Mouse (Mus musculus) limb, embryonic 11.5 days (tissue): ENCODE results near the gene Ccl20. TPM values are rescaled to one million over a fixed set of nuclear protein-coding genes. Genes with fewer than 3 reads are reported as not detected.

ENCODE experiments used
- ATAC-seq: fragments of 200-750 bp; cut with Nextera tagmentation; 2 replicates; pipeline ENCODE4 v1.8.0; 2017; ENCODE audit warnings: low read depth; ENCODE audit not compliant: insufficient number of reproducible peaks, low FRiP score, low TSS enrichment
- DNase-seq: peaks from one replicate; pipeline ENCODE4 v3.0.0-alpha.2; 2015; ENCODE audit warnings: low spot score
- H3K27ac ChIP-seq: fragments of 300-500 bp; sonication (generic); replicated peaks from 2 replicates; pipeline ENCODE4 v1.5.1; 2014; ENCODE audit warnings: low read depth, mild to moderate bottlenecking, low read length
- H3K27me3 ChIP-seq: fragments of 300-500 bp; sonication (generic); 2 replicates; pipeline ENCODE4 v1.6.1; 2014; ENCODE audit warnings: mild to moderate bottlenecking, low read length, mixed read lengths; ENCODE audit not compliant: control insufficient read depth, insufficient read depth
- H3K36me3 ChIP-seq: fragments of 300-500 bp; sonication (generic); 2 replicates; pipeline ENCODE4 v1.6.1; 2014; ENCODE audit warnings: mild to moderate bottlenecking, low read length, moderate library complexity, mixed read lengths; ENCODE audit not compliant: control insufficient read depth, insufficient read depth
- H3K4me1 ChIP-seq: fragments of 300-500 bp; sonication (generic); 2 replicates; pipeline ENCODE4 v1.6.1; 2014; ENCODE audit warnings: low read length, mixed read lengths; ENCODE audit not compliant: control insufficient read depth, insufficient read depth
- H3K4me2 ChIP-seq: fragments of 300-500 bp; sonication (generic); 2 replicates; pipeline ENCODE4 v1.6.1; 2014; ENCODE audit warnings: low read depth, mild to moderate bottlenecking, moderate library complexity; ENCODE audit not compliant: severe bottlenecking
- H3K4me3 ChIP-seq: fragments of 300-500 bp; sonication (generic); 2 replicates; pipeline ENCODE4 v1.5.1; 2014; ENCODE audit warnings: low read depth, low read length
- H3K9ac ChIP-seq: fragments of 300-500 bp; sonication (generic); 2 replicates; pipeline ENCODE4 v1.6.1; 2014; ENCODE audit warnings: mild to moderate bottlenecking, low read length
- H3K9me3 ChIP-seq: fragments of 300-500 bp; sonication (generic); 2 replicates; pipeline ENCODE4 v1.6.1; 2016; ENCODE audit warnings: low read length; ENCODE audit not compliant: control insufficient read depth
- WGBS: fragments of 180-500 bp; shearing (Covaris S2); extraction: QIAGEN DNeasy Blood & Tissue Kit; methylation state at CpG from one replicate; pipeline ENCODE4 v1.1.7; 2014; 5-methylcytosine and 5-hydroxymethylcytosine counted together
- polyA plus RNA-seq: library from polyadenylated mRNA; unstranded; fragments of >200 nt; fragmentation: Nextera tagmentation; extraction: Ambion mirVana; gene quantifications from 2 replicates; pipeline ENCODE4 v1.2.1, GENCODE M21; 2014

Gene Ccl20
- polyA plus RNA-seq, 1 experiment from 2014 or later, result not detected

DNA sequence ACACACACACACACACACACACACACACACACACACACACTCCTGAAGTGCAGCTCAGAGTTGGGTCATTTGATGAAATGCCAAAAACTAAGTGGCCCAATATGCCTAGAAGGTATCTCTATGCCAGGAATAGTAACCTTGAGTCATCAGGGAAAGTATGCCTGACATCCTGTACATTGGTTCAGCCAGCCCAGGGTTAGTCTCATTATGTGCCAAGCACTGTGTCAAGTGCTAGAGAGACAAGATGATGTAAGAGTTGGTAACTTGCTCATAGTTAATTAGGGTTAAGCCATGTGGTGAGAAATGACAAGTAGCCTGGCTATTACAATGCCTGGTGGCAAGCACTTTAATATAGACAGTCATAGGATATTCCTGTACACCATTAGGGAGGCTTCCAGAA lies 3.3 kb downstream of the Ccl20 start:
- H3K27ac ChIP-seq, result no peak overlapping the region
- no peaks in the 10 kb centered on the region for H3K9me3 ChIP-seq
- no peak for DNase-seq
- H3K9ac ChIP-seq, result no peak overlapping the region
- H3K4me2 ChIP-seq, result no peak overlapping the region
- ATAC-seq, result no peak
- H3K4me3 ChIP-seq, result no peak overlapping the region
- H3K27me3 ChIP-seq, result no peaks in the 10 kb centered on the region
- H3K36me3 ChIP-seq, result no peaks in the 10 kb centered on the region
- H3K4me1 ChIP-seq, result no peaks in the 10 kb centered on the region

- Histone ChIP-seq H3K36me3 (no peaks in the 10 kb centered on the region), H3K27ac (no peak overlapping the region), H3K4me3 (no peak overlapping the region), H3K4me1 (no peaks in the 10 kb centered on the region), H3K9me3 (no peaks in the 10 kb centered on the region), H3K27me3 (no peaks in the 10 kb centered on the region), H3K4me2 (no peak overlapping the region), H3K9ac (no peak overlapping the region)
- DNase-seq (no peak), ATAC-seq (no peak)
- 83% methylated on average over 3 of the region's 3 CpGs for WGBS
Measured at GRCm38 (mm10) chr1:83120312-83120711, 3.7 kb downstream of the Ccl20 start.

GRCm38 (mm10) chr1:83123201-83123600 lies 6.6 kb downstream of the Ccl20 start:
- 97% methylated on average over 2 of the region's 2 CpGs for WGBS
- H3K36me3 ChIP-seq, result no peaks in the 10 kb centered on the region
- no peaks in the 10 kb centered on the region for H3K9me3 ChIP-seq
- H3K4me1 ChIP-seq, result no peaks in the 10 kb centered on the region
- no peak overlapping the region for H3K9ac ChIP-seq
- H3K4me3 ChIP-seq, result no peak overlapping the region
- DNase-seq (no peak), ATAC-seq (no peak)
- H3K27ac ChIP-seq, result no peak overlapping the region
- no peaks in the 10 kb centered on the region for H3K27me3 ChIP-seq
- no peak overlapping the region for H3K4me2 ChIP-seq

DNA sequence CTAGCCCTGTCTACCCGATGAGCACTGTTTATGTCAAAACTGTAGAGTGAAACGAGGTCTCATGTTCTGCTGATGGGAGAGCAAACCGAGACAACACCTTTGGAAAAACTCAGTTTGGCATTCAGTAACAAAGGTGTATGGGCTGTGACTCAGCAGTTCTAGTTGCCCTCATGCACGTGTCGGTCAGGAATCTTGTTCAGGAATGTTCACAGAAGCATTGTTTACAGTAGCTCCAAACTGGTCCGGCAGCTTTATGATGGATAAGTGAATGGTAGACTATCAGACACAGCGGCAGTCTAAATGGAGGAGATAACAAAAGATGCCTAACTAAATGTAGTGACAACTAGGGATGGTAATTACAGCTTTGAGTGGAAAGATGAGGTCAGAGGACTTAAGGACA lies 19.3 kb downstream of the Ccl20 start:
- no peak overlapping the region for H3K27ac ChIP-seq
- no peak overlapping the region for H3K4me3 ChIP-seq
- no peak overlapping the region for H3K4me2 ChIP-seq
- WGBS, result 81% methylated on average over 7 of the region's 7 CpGs
- H3K9ac ChIP-seq, result no peak overlapping the region
- H3K36me3 ChIP-seq, result no peaks in the 10 kb centered on the region
- no peaks in the 10 kb centered on the region for H3K9me3 ChIP-seq
- no peak for ATAC-seq
- H3K4me1 ChIP-seq, result no peaks in the 10 kb centered on the region
- no peaks in the 10 kb centered on the region for H3K27me3 ChIP-seq
- no peak for DNase-seq

- WGBS, result 81% methylated on average over 8 of the region's 8 CpGs
- DNase-seq (no peak), ATAC-seq (no peak)
Measured at GRCm38 (mm10) chr1:83137847-83138246, 21.3 kb downstream of the Ccl20 start.

GRCm38 (mm10) chr1:83138721-83139120 lies 22.2 kb downstream of the Ccl20 start:
- DNase-seq (no peak), ATAC-seq (no peak)
- H3K36me3 ChIP-seq, result no peaks in the 10 kb centered on the region
- no peaks in the 10 kb centered on the region for H3K9me3 ChIP-seq
- H3K4me2 ChIP-seq, result no peak overlapping the region
- no peak overlapping the region for H3K9ac ChIP-seq
- no peak overlapping the region for H3K4me3 ChIP-seq
- no peaks in the 10 kb centered on the region for H3K27me3 ChIP-seq
- H3K4me1 ChIP-seq, result no peaks in the 10 kb centered on the region
- no peak overlapping the region for H3K27ac ChIP-seq
- WGBS, result 88% methylated on average over 6 of the region's 6 CpGs

More at GRCm38 (mm10) chr1:83137847-83138246, 21.3 kb downstream of the Ccl20 start:
- Histone ChIP-seq H3K27me3 (no peaks in the 10 kb centered on the region), H3K9ac (no peak overlapping the region), H3K4me1 (no peaks in the 10 kb centered on the region), H3K4me3 (no peak overlapping the region), H3K36me3 (no peaks in the 10 kb centered on the region), H3K27ac (no peak overlapping the region), H3K4me2 (no peak overlapping the region), H3K9me3 (no peaks in the 10 kb centered on the region)

GRCm38 (mm10) chr1:83141510-83141909 lies 24.9 kb downstream of the Ccl20 start:
- H3K9ac ChIP-seq, result no peak overlapping the region
- 87% methylated on average over 8 of the region's 8 CpGs for WGBS
- H3K27me3 ChIP-seq, result no peaks in the 10 kb centered on the region
- no peaks in the 10 kb centered on the region for H3K4me1 ChIP-seq
- H3K27ac ChIP-seq, result no peak overlapping the region
- H3K4me3 ChIP-seq, result no peak overlapping the region
- ATAC-seq (no peak), DNase-seq (no peak)
- no peak overlapping the region for H3K4me2 ChIP-seq
- H3K9me3 ChIP-seq, result no peaks in the 10 kb centered on the region
- no peaks in the 10 kb centered on the region for H3K36me3 ChIP-seq

GRCm38 (mm10) chr1:83142055-83142454 lies 25.5 kb downstream of the Ccl20 start:
- no peak overlapping the region for H3K4me3 ChIP-seq
- no peak overlapping the region for H3K4me2 ChIP-seq
- no peak for DNase-seq
- WGBS, result 89% methylated on average over 5 of the region's 5 CpGs
- no peaks in the 10 kb centered on the region for H3K4me1 ChIP-seq
- H3K27ac ChIP-seq, result no peak overlapping the region
- H3K9me3 ChIP-seq, result no peaks in the 10 kb centered on the region
- no peaks in the 10 kb centered on the region for H3K36me3 ChIP-seq
- no peak for ATAC-seq
- no peak overlapping the region for H3K9ac ChIP-seq
- no peaks in the 10 kb centered on the region for H3K27me3 ChIP-seq

GRCm38 (mm10) chr1:83146547-83146946 lies 30.0 kb downstream of the Ccl20 start:
- H3K4me2 ChIP-seq, result no peak overlapping the region
- no peak overlapping the region for H3K4me3 ChIP-seq
- no peaks in the 10 kb centered on the region for H3K36me3 ChIP-seq
- H3K27ac ChIP-seq, result no peak overlapping the region
- H3K9ac ChIP-seq, result no peak overlapping the region
- H3K4me1 ChIP-seq, result no peaks in the 10 kb centered on the region
- H3K9me3 ChIP-seq, result no peaks in the 10 kb centered on the region
- ATAC-seq (no peak), DNase-seq (no peak)
- 89% methylated on average over 2 of the region's 2 CpGs for WGBS
- H3K27me3 ChIP-seq, result no peaks in the 10 kb centered on the region
